In the genomic region with DNA sequence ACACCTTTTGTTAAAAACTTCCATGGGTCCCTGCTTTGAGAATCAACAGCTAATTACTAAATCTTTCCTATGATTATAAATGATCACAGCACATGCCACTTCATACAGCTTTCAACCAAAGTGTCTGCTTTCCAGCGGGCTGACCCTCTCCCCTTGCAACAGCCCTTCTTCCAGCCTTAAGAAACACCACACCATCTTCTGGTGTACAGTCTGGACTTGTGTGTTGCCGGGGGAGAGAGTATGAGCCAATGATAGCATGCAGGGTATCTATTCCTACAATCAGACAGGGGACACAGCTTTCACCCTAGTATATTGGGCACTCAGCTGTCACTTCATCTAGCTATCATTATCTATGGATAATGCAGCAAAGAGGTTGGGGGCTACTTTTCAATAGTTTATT, we compare ENCODE assay signal across 8 mouse cellular contexts. TPM values are rescaled to one million over a fixed set of nuclear protein-coding genes. Genes with fewer than 3 reads are reported as not detected.
DNase-seq lines count a peak whose midpoint lies in the region; ATAC-seq and TF ChIP-seq lines count a peak whose summit lies in the region.

No protein-coding gene starts in this region.

- no peaks in the 10 kb centered on the region for H3K27me3 ChIP-seq in lung, embryonic 15.5 days
- no peaks in the 10 kb centered on the region for H3K27me3 ChIP-seq in limb, embryonic 10.5 days (ENCODE audit: low read depth, poor library complexity, severe bottlenecking)

- no peak overlapping the region for H3K27ac ChIP-seq in lung, embryonic 15.5 days
- H3K27ac ChIP-seq in embryonic fibroblast, embryonic 13.5 days (ENCODE audit: insufficient read depth, low read length): peak overlapping the region; percentile 29; the same call in 1 of the 2 replicates
- no peak overlapping the region for H3K27ac ChIP-seq in limb, embryonic 10.5 days
- no peak overlapping the region for H3K27ac ChIP-seq in olfactory bulb, adult 2 months (ENCODE audit: insufficient read depth, low read depth, low read length)

- no peaks in the 10 kb centered on the region for H3K9me3 ChIP-seq in lung, embryonic 15.5 days
- no peaks in the 10 kb centered on the region for H3K9me3 ChIP-seq in limb, embryonic 10.5 days (replicated peaks)

- peak; percentile 56 for TF ChIP-seq POLR2A in embryonic fibroblast, embryonic 13.5 days (IDR thresholded peaks at IDR 0.05; ENCODE audit: low read depth, low read length)
- TF ChIP-seq POLR2A in olfactory bulb, adult 2 months (IDR thresholded peaks at IDR 0.05; ENCODE audit: insufficient read depth, low read depth, low read length): no peak

- ATAC-seq in lung, embryonic 15.5 days (ENCODE audit: borderline replicate concordance, extremely low read depth, low FRiP score, low TSS enrichment): no peak

- TF ChIP-seq CTCF in embryonic fibroblast, embryonic 13.5 days (IDR thresholded peaks at IDR 0.05; ENCODE audit: borderline replicate concordance, insufficient read depth, low read length): no peak
- TF ChIP-seq CTCF in olfactory bulb, adult 2 months (IDR thresholded peaks at IDR 0.05; ENCODE audit: insufficient read depth, low read depth, low read length): no peak

- H3K4me2 ChIP-seq in lung, embryonic 15.5 days: peak overlapping the region; percentile 82

- H3K36me3 ChIP-seq in lung, embryonic 15.5 days: no peaks in the 10 kb centered on the region
- H3K36me3 ChIP-seq in limb, embryonic 10.5 days: no peaks in the 10 kb centered on the region

- WGBS in lung, embryonic 15.5 days: 21% methylated on average over 2 of the region's 2 CpGs
- 71% methylated on average over 2 of the region's 2 CpGs for WGBS in limb, embryonic 10.5 days
- 37% methylated on average over 2 of the region's 2 CpGs for WGBS in olfactory bulb, adult 2 months

- H3K4me1 ChIP-seq in lung, embryonic 15.5 days: peaks cover 23% of the 10 kb centered on the region
- H3K4me1 ChIP-seq in embryonic fibroblast, embryonic 13.5 days (ENCODE audit: control insufficient read depth, insufficient read depth, low read length): no peaks in the 10 kb centered on the region
- H3K4me1 ChIP-seq in limb, embryonic 10.5 days: peaks cover 20% of the 10 kb centered on the region
- H3K4me1 ChIP-seq in olfactory bulb, adult 2 months (ENCODE audit: control insufficient read depth, insufficient read depth, low read length): peaks cover 5% of the 10 kb centered on the region; the same call in 1 of the 2 replicates

- H3K4me3 ChIP-seq in lung, embryonic 15.5 days: peak overlapping the region; percentile 71
- peak overlapping the region; percentile 84 for H3K4me3 ChIP-seq in embryonic fibroblast, embryonic 13.5 days (ENCODE audit: insufficient read depth, low read length)
- peak overlapping the region; percentile 66; the same call in 1 of the 2 replicates for H3K4me3 ChIP-seq in limb, embryonic 10.5 days
- peak overlapping the region; percentile 33; the same call in 1 of the 2 replicates for H3K4me3 ChIP-seq in olfactory bulb, adult 2 months (ENCODE audit: insufficient read depth, low read depth, low read length)

- no peak for DNase-seq in lung, adult 18-20 months
- no peak for DNase-seq in limb, embryonic 10.5 days (ENCODE audit: low spot score)
- no peak for DNase-seq in left cerebral cortex, adult 8-10 months (ENCODE audit: low spot score in 2 of 2)
- no peak for DNase-seq in spleen, postnatal 36 days (ENCODE audit: low spot score in 2 of 2)
- DNase-seq in cerebellum, postnatal 25 days: no peak

- peak overlapping the region; percentile 19; the same call in 1 of the 2 replicates for H3K9ac ChIP-seq in lung, embryonic 15.5 days

RNA-seq across cellular contexts. Expression of a gene that starts 2.9 kb away (rescaled TPM):
- 123 and 124 TPM in 2 replicates for polyA plus RNA-seq in lung, embryonic 15.5 days (2015; fragmentation: Nextera tagmentation; extraction: Ambion mirVana)
- polyA plus RNA-seq in embryonic fibroblast, embryonic 13.5 days (2011; ENCODE audit: insufficient read length, low read depth, missing spikeins): 45.3 and 60.9 TPM in 2 replicates
- polyA plus RNA-seq in limb, embryonic 10.5 days (2016; fragmentation: Nextera tagmentation; extraction: Ambion mirVana): 24.6 and 45.4 TPM in 2 replicates
- not detected in 2 replicates for polyA plus RNA-seq in olfactory bulb, adult 2 months (2012; ENCODE audit: insufficient read depth, insufficient read length, low replicate concordance, missing spikeins)
- 10 to 100 TPM; 34.5 to 49.9 (median 40.0) TPM for total RNA-seq in left cerebral cortex, adult 8-10 months (2022)

Comparison
In these comparisons a context has a peak if more than half of its experiments do, and no peak if none do; other contexts are left out.
1. H3K4me3 ChIP-seq: peak in every context shown above with its lines; median percentile 84 in embryonic fibroblast, embryonic 13.5 days; 71 in lung, embryonic 15.5 days; 66 in limb, embryonic 10.5 days; 33 in olfactory bulb, adult 2 months.
2. RNA of a gene that starts 2.9 kb away (polyA plus RNA-seq): 123 to 124 TPM in lung, embryonic 15.5 days, 24.6 to 45.4 TPM in limb, embryonic 10.5 days and 45.3 to 60.9 TPM in embryonic fibroblast, embryonic 13.5 days; not detected in olfactory bulb, adult 2 months; every median in the first group is over 10 times any median in the second.